Mouse (Mus musculus): Measurements from ENCODE around the gene Acsbg1. TPM values are rescaled to one million over a fixed set of nuclear protein-coding genes. Genes with fewer than 3 reads are reported as not detected.
"Not testable (repeated sequence)": the region's sequence is repeated elsewhere in the genome, so short reads cannot be mapped to it uniquely, and the experiment has no call there.

Gene Acsbg1
- polyA plus RNA-seq (2012; rRNA removed): 202 and 203 TPM in 2 replicates

- peak; percentile 7 to 35 for DNase-seq (ENCODE audit: extremely low spot score in 1 of 2, low spot score in 1 of 2)
These were observed at the start of gene Acsbg1 for GRCm38 (mm10) chr9:54661605-54662377. Gene Acsbg1 (minus strand): TSS chr9:54661870.

DNA sequence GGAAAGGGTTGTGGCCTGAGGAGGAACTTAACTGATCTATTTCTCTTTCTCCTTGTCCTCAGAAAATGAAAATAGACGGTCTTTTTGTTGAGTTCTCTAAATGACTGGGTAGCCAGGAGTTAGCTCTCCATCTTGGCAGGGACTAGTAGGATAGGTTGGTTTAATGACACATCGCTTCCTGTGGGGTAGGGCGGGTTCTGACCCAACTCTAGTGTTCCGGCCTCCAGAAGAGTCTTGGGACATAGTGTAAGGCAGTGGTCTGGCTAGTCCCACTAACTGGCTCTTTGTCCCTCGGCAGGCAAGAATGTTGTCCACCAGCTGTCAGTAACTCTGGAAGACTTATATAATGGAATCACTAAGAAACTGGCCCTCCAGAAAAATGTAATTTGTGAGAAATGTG is 46.4 kb upstream of the Acsbg1 start:
- no peak for DNase-seq (ENCODE audit: extremely low spot score in 1 of 2, low spot score in 1 of 2)

- peak in 1 of 2 experiments; percentile 41 for DNase-seq (ENCODE audit: extremely low spot score in 1 of 2, low spot score in 1 of 2)
These were observed 45.8 kb upstream of the Acsbg1 start for GRCm38 (mm10) chr9:54707288-54707999.

DNA sequence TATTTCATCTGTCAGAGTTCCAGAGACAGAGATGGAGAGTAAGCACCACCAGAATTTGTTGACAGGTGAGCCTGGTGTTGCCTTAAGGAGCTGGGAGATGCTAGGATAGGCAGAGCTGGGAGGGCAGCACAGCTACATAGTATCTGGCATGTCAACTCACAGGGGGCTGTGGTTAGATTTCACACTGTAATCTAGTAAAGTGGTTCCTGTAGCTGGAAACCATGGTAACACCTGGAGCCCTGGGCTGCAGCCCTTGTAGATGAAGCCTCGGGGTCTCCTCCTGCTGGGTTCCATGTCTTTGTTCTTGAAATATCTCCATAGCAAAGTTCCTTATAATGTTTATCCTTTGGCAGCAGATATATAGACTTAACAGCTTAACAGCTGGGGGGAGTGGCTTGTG is 43.9 kb upstream of the Acsbg1 start:
- no peak for DNase-seq (ENCODE audit: extremely low spot score in 1 of 2, low spot score in 1 of 2)

- DNase-seq (ENCODE audit: extremely low spot score in 1 of 2, low spot score in 1 of 2): no peak
These were observed 42.7 kb upstream of the Acsbg1 start for GRCm38 (mm10) chr9:54704361-54704760.

- no peak for DNase-seq (ENCODE audit: extremely low spot score in 1 of 2, low spot score in 1 of 2)
These were observed 40.9 kb upstream of the Acsbg1 start for GRCm38 (mm10) chr9:54702581-54702980.

DNA sequence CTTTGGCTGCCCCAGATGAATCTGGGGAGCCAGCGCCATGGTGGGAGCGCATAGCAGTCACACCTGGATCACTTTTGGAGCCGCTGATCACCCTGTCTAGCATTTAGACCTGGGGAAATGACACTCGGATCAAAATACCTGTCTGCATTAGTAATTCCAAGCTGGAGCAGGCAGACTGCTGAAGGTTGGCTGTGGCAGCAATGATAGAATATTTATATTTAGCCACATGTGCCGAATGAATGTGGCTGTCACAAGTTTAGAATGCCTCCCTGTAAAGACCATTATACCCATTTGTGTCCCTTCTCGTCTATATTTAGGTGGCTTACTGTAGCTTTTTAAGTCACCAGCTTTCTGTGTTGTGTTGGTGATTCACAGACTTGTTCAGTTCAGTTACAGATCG is 39.1 kb upstream of the Acsbg1 start:
- DNase-seq (ENCODE audit: extremely low spot score in 1 of 2, low spot score in 1 of 2): no peak

DNA sequence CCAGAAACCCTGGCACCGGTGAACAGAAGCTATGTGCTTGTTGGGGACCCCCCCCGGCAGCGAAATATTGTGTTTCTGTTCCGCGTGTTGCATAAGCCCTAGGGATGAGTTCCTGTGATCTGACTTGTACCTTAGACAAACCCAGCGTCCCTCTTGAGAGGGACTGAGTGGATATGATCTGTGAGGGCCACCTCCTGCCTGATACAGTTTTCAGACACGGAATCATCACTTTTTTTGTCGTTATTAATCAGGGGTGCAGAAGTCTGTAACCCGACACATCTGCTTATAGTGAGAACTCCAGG is 38.5 kb upstream of the Acsbg1 start:
- no peak for DNase-seq (ENCODE audit: extremely low spot score in 1 of 2, low spot score in 1 of 2)

- DNase-seq (ENCODE audit: extremely low spot score in 1 of 2, low spot score in 1 of 2): peak in 1 of 2 experiments; percentile 76
These were observed 37.9 kb upstream of the Acsbg1 start for GRCm38 (mm10) chr9:54699345-54700173.

GRCm38 (mm10) chr9:54699087-54699344 is 37.3 kb upstream of the Acsbg1 start:
- no peak for DNase-seq (ENCODE audit: extremely low spot score in 1 of 2, low spot score in 1 of 2)

DNA sequence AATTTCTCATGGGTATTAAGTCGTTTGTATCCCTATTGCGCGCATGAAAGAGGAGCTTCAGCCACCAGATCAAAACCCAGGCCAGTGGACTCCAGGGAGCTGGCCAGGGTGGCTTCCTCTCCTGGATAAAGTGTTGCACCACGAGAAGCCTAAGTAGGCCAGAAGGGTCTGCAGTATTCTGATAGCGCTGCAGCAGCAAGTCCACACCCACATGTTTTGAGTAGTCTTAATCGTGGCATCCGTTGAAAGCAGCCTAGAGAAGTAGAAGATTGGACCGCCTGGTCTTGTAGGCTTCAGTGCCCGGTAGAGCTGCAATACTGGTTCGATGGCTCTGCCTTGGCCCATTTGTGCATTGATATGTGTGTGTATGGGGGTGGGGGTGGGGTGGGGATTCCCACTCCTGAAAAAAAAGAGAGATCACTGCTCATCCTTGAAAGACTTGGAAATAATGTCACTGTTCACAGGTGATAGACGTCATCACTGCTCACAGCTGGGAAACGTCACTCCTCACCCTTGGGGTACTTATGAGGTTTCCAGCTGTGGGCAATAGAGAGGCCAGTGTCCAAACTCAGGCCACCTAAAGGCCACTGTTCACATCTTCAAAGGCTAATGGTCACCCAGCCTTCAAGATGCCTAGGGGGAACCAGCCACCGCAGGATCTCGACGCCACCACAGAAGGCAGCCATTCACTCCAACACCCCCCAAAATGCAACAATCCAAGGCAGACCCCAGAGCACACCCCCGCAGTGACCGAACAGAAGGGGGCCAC is 36.8 kb upstream of the Acsbg1 start, which contains the start of gene Dnaja4:
Gene Dnaja4 (plus strand): TSS at position 556 of the 769 bp plus-strand sequence.
- DNase-seq (ENCODE audit: extremely low spot score in 1 of 2, low spot score in 1 of 2): no peak

DNA sequence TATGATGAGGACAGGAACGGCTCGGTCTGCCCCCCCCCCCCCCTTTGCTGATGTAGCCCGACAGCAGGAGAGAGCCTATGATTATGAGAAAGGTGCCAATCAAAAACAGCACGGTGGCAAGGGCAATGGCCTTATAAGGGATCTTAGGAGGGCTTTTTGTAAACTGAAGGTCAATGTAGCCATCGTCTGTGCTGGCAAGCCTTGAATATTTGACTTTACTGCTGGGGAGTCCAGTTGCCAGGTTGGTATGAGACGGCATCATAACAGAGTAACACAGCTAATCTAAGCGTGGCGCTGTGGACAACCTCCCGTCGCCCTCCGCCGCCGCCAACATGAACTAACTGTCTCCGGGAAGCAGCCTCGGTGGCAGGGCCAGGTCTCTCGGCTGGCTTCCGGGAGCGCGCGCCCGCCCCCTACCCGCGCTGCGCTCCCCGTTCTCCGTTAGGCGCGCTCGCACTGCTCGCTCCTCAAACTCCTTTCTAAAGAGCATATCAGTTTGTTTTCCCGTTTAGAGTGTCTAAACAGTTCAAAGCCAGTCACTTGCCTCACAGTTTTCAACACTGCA is 29.7 kb upstream of the Acsbg1 start:
- DNase-seq (ENCODE audit: extremely low spot score in 1 of 2, low spot score in 1 of 2): peak in 1 of 2 experiments; percentile 40

DNA sequence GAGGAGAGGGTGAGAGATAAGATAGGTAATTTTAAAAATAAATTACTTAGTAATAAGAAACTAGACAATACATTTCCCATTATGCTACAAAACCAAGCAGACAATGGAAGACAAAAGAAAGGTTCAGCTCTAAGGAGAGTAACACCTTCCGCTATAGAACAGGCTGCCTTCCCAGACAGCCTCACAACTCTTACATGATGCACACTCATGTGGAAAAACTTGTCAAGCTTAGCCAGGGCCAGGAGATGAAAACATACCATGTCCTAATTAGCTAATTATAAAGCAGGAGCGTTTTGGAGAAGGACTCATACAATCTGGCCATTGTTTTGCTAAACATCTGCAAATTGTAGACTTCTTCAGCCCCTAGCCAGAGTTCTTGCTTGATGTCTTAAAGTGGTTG is 29.0 kb upstream of the Acsbg1 start:
- DNase-seq (ENCODE audit: extremely low spot score in 1 of 2, low spot score in 1 of 2): not testable (repeated sequence)

DNA sequence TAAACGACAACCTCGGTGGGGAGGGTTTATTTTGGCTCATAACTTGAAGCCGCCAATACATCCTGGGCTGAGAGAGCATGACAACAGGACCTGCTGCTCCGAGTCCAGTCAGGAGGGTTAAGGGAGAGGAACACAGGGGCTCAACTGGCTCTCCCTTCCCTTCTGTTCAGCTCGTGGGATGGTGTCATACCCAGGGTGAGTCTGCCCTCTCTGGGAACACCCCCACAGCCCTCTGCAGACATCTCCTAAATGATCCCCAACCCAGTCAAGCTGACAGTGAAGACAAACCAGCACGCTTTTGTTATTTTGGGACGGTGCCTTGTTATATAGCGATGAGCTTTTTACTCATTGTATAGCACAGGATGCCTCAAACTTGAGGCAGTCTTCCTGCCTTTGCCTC is 27.8 kb upstream of the Acsbg1 start:
- DNase-seq (ENCODE audit: extremely low spot score in 1 of 2, low spot score in 1 of 2): no peak

DNA sequence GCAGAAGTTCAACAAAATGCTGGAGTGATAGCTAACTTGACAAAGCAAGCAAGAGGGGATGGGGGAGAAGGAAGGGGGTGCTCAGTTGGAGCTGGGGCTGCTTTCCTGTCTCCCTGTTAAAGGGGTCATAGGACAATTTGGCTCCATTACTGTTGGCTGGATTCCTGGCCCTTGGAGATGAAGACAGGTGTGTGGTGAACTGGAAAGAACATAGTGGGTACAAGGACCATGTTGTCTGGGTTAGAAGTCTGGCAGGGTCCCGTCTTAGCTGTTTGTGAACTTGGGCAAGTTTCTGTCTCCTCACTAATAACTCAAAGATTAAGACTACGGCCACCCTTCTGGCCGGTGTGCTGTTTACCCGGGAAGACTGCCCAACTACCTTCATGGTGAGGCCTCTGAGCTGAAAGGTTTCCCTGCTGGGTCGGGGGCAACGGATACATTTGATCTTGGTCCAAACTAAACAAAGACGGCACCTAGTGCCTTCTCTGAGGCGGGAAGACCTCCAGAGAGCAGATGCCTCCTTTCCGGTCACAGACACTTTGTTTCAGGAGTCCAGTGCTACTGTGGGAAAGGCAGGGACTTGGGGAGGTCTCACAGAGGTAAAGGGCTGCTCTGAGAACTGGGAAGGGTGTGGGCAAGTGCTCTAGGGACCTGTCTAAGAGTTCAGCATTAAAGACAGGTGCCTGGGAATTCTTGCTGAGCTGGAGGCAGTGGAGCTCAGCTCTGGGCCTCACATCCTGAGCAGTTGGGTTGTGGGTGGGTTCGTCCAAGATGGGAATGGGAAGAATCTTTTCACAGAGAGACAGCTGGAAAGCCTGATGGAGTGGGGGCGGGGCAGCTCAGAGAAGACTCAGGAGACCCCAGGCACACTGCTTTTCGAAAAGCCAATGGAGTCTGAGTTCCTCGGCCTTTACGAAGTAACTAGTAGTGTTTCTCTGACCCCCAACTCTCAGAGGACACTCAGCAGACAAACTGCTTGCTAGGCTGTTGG is 25.9 kb upstream of the Acsbg1 start:
- DNase-seq (ENCODE audit: extremely low spot score in 1 of 2, low spot score in 1 of 2): no peak

GRCm38 (mm10) chr9:54683814-54684605 is 22.3 kb upstream of the Acsbg1 start:
- no peak for DNase-seq (ENCODE audit: extremely low spot score in 1 of 2, low spot score in 1 of 2)

- DNase-seq (ENCODE audit: extremely low spot score in 1 of 2, low spot score in 1 of 2): no peak
These were observed 21.2 kb upstream of the Acsbg1 start for GRCm38 (mm10) chr9:54682846-54683245.

DNA sequence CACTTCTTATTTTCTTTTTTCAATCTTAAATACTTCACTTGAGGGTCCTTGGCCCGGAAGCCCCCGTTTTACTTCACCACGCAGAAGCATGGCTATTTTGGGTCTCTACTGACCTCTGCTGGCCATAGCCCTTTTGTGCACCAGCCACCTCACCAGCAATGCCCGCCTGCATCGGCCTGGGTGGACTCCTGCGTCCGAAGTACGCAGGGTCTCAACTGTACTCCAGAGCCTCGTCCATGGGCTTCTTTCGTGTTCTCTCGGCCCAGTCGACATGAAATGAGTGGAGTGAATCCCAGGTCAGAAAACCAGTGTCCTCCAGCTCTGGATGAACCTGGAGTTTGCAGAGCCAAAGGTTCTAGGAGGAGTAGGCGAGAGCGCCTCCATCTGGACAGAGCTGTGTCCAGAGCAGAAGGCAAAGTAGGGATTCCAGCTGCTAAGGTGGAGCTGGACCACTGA is 14.9 kb upstream of the Acsbg1 start:
- DNase-seq (ENCODE audit: extremely low spot score in 1 of 2, low spot score in 1 of 2): peak in 1 of 2 experiments; percentile 86
